Comparison of ENCODE assay signal across 25 mouse cellular contexts in genomic region chr11:116849587-116849986, GRCm38 (mm10). TPM values are rescaled to one million over a fixed set of nuclear protein-coding genes. Genes with fewer than 3 reads are reported as not detected.
DNase-seq lines count a peak whose midpoint lies in the region; ATAC-seq and TF ChIP-seq lines count a peak whose summit lies in the region.
"Had no signal": no experiment of that assay in that cellular context is flagged by ENCODE, and none has a peak within 500 bp of the region (broad histone marks: within the 10 kb centered on the region; RNA-seq: fewer than 3 reads in every experiment).

No protein-coding gene starts in this region.

- intact Hi-C loops in left cerebral cortex, postnatal 10 days (cut with DNase I), result no loop called here

- no peak overlapping the region for H3K4me2 ChIP-seq in forebrain, embryonic 11.5 days (ENCODE audit: low read depth, low read length, severe bottlenecking)
- peak overlapping the region; percentile 41 for H3K4me2 ChIP-seq in liver, embryonic 11.5 days
- peak overlapping the region; percentile 2; the same call in 1 of the 2 replicates for H3K4me2 ChIP-seq in liver, postnatal 0 days (ENCODE audit: low read depth, low read length)

- H3K27me3 ChIP-seq in forebrain, embryonic 10.5 days (ENCODE audit: poor library complexity, severe bottlenecking), result no peaks in the 10 kb centered on the region
- no peaks in the 10 kb centered on the region for H3K27me3 ChIP-seq in forebrain, embryonic 11.5 days (ENCODE audit: control insufficient read depth, insufficient read depth, low read length)
- no peaks in the 10 kb centered on the region for H3K27me3 ChIP-seq in liver, embryonic 11.5 days (replicated peaks; ENCODE audit: control insufficient read depth, insufficient read depth, low read length)
- H3K27me3 ChIP-seq in E14TG2a.4 (ENCODE audit: insufficient read depth, low read length), result no peaks in the 10 kb centered on the region
- no peaks in the 10 kb centered on the region for H3K27me3 ChIP-seq in liver, postnatal 0 days (ENCODE audit: insufficient read depth, low read length)
- H3K27me3 ChIP-seq: heart, embryonic 13.5 days; limb, embryonic 12.5 days; megakaryocyte, embryonic 14.5 days; midbrain, embryonic 15.5 days; Patski had no signal

- no peaks in the 10 kb centered on the region for H3K9me3 ChIP-seq in forebrain, embryonic 10.5 days
- no peaks in the 10 kb centered on the region for H3K9me3 ChIP-seq in forebrain, embryonic 11.5 days (ENCODE audit: control insufficient read depth, low read length)
- H3K9me3 ChIP-seq in liver, embryonic 11.5 days (ENCODE audit: control insufficient read depth, low read length), result no peaks in the 10 kb centered on the region
- no peaks in the 10 kb centered on the region for H3K9me3 ChIP-seq in E14TG2a.4 (ENCODE audit: low read length)
- H3K9me3 ChIP-seq in liver, postnatal 0 days (ENCODE audit: low read length), result no peaks in the 10 kb centered on the region
- H3K9me3 ChIP-seq: embryonic facial prominence, embryonic 10.5 days; heart, embryonic 13.5 days; limb, embryonic 12.5 days; megakaryocyte, embryonic 14.5 days; midbrain, embryonic 15.5 days had no signal

- TF ChIP-seq EP300 in liver, postnatal 0 days (IDR thresholded peaks at IDR 0.05; ENCODE audit: low read depth), result no peak

- peaks cover 36% of the 10 kb centered on the region for H3K4me1 ChIP-seq in forebrain, embryonic 10.5 days
- peaks cover 6% of the 10 kb centered on the region; the same call in 1 of the 2 replicates for H3K4me1 ChIP-seq in forebrain, embryonic 11.5 days (replicated peaks; ENCODE audit: control insufficient read depth, insufficient read depth, low read length)
- peaks cover 15% of the 10 kb centered on the region for H3K4me1 ChIP-seq in liver, embryonic 11.5 days (replicated peaks; ENCODE audit: control insufficient read depth, insufficient read depth, low read length)
- peaks cover 42% of the 10 kb centered on the region for H3K4me1 ChIP-seq in E14TG2a.4 (replicated peaks; ENCODE audit: low read depth, low read length)
- H3K4me1 ChIP-seq in liver, postnatal 0 days (ENCODE audit: insufficient read depth), result peaks cover 4% of the 10 kb centered on the region; the same call in 1 of the 2 replicates

- H3K27ac ChIP-seq in forebrain, embryonic 10.5 days, result no peak overlapping the region
- no peak overlapping the region for H3K27ac ChIP-seq in forebrain, embryonic 11.5 days (ENCODE audit: low read depth, low read length)
- H3K27ac ChIP-seq in liver, embryonic 11.5 days (ENCODE audit: low read depth, low read length), result no peak overlapping the region
- H3K27ac ChIP-seq in liver, postnatal 0 days (ENCODE audit: low read depth), result no peak overlapping the region
- H3K27ac ChIP-seq: embryonic facial prominence, embryonic 10.5 days; heart, adult 2 months; heart, embryonic 13.5 days; hindbrain, postnatal 0 days; limb, embryonic 12.5 days; midbrain, embryonic 15.5 days had no signal

- TF ChIP-seq CTCF in E14TG2a.4 (conservative IDR thresholded peaks at IDR 0.05; ENCODE audit: low read length), result no peak
- TF ChIP-seq CTCF in liver, postnatal 0 days (IDR thresholded peaks at IDR 0.05; ENCODE audit: low read depth), result no peak

- no peak for ATAC-seq in forebrain, embryonic 11.5 days (replicated peaks; ENCODE audit: low FRiP score)
- no peak for ATAC-seq in liver, embryonic 11.5 days (replicated peaks; ENCODE audit: low FRiP score)
- no peak for ATAC-seq in liver, postnatal 0 days
- ATAC-seq: forebrain, embryonic 16.5 days; hindbrain, postnatal 0 days; midbrain, embryonic 15.5 days; Patski had no signal

- peak overlapping the region; percentile 97; the same call in 1 of the 2 replicates for H3K4me3 ChIP-seq in forebrain, embryonic 10.5 days
- H3K4me3 ChIP-seq in forebrain, embryonic 11.5 days (ENCODE audit: low read depth, low read length), result no peak overlapping the region
- H3K4me3 ChIP-seq in liver, embryonic 11.5 days (ENCODE audit: low read depth, low read length), result 0 out of 2 replicates have a peak overlapping the region, but pooled peaks have one; percentile 17
- peak overlapping the region; percentile 98; the same call in 1 of the 2 replicates for H3K4me3 ChIP-seq in E14TG2a.4 (replicated peaks; ENCODE audit: low read length)
- H3K4me3 ChIP-seq in liver, postnatal 0 days (ENCODE audit: low read depth, low read length), result no peak overlapping the region

- no peak overlapping the region for H3K9ac ChIP-seq in forebrain, embryonic 11.5 days (ENCODE audit: low read length)
- no peak overlapping the region for H3K9ac ChIP-seq in liver, embryonic 11.5 days (ENCODE audit: low read depth, low read length)
- H3K9ac ChIP-seq in liver, postnatal 0 days (replicated peaks), result no peak overlapping the region
- H3K9ac ChIP-seq: limb, embryonic 12.5 days; midbrain, embryonic 15.5 days had no signal

- no peak for DNase-seq in forebrain, embryonic 10.5 days (ENCODE audit: extremely low spot score, low spot score)
- DNase-seq in forebrain, embryonic 11.5 days (ENCODE audit: low spot score), result no peak
- no peak for DNase-seq in liver, embryonic 11.5 days (ENCODE audit: low spot score)
- DNase-seq in liver, result no peak
- DNase-seq in liver, postnatal 0 days, result no peak
- no peak for DNase-seq in left cerebral cortex, postnatal 10 days (ENCODE audit: extremely low spot score in 1 of 2, low spot score in 2 of 2)
- DNase-seq in left cerebral cortex, adult 18-20 months (ENCODE audit: low spot score in 2 of 2), result no peak
- DNase-seq: cerebellum, adult 11-12 months; cerebellum, postnatal 10 days; gastrocnemius, postnatal 36 days; heart, adult 2 months; heart, postnatal 14 days; kidney, adult 8-10 months; kidney, postnatal 10 days; lung, adult 18-20 months had no signal

- H3K36me3 ChIP-seq in forebrain, embryonic 10.5 days (replicated peaks), result peaks cover 64% of the 10 kb centered on the region
- H3K36me3 ChIP-seq in forebrain, embryonic 11.5 days (ENCODE audit: control insufficient read depth, insufficient read depth, low read length), result peaks cover 9% of the 10 kb centered on the region; the same call in 1 of the 2 replicates
- H3K36me3 ChIP-seq in liver, embryonic 11.5 days (ENCODE audit: control insufficient read depth, insufficient read depth, low read length), result peaks cover 21% of the 10 kb centered on the region
- H3K36me3 ChIP-seq in E14TG2a.4 (ENCODE audit: insufficient read depth, low read length), result peaks cover 69% of the 10 kb centered on the region
- H3K36me3 ChIP-seq in liver, postnatal 0 days (replicated peaks; ENCODE audit: insufficient read depth, low read length), result peaks cover 30% of the 10 kb centered on the region

RNA-seq across cellular contexts. Expression of gene Mfsd11, which starts 2.7 kb away (rescaled TPM):
- polyA plus RNA-seq in forebrain, embryonic 10.5 days (2016; fragmentation: Nextera tagmentation; extraction: Ambion mirVana), result 18.9 and 24.7 TPM in 2 replicates
- 27.9 and 31.0 TPM in 2 replicates for polyA plus RNA-seq in forebrain, embryonic 11.5 days (2014; fragmentation: Nextera tagmentation; extraction: Ambion mirVana)
- 21.4 and 23.9 TPM in 2 replicates for polyA plus RNA-seq in liver, embryonic 11.5 days (2014; fragmentation: Nextera tagmentation; extraction: Ambion mirVana)
- 16.5 and 18.0 TPM in 2 replicates for polyA plus RNA-seq in liver, postnatal 0 days (2015; fragmentation: Nextera tagmentation; extraction: Ambion mirVana)
- total RNA-seq in left cerebral cortex, postnatal 10 days (2021), result 10 to 100 TPM; 39.8 to 49.4 TPM
- 10 to 100 TPM; 40.3 to 44.9 TPM for total RNA-seq in left cerebral cortex, adult 18-20 months (2021)

RNA-seq across cellular contexts. Expression of gene Srsf2, which starts 3.3 kb away (rescaled TPM):
- 901 and 914 TPM in 2 replicates for polyA plus RNA-seq in forebrain, embryonic 10.5 days (2016; fragmentation: Nextera tagmentation; extraction: Ambion mirVana)
- 1,008 and 1,039 TPM in 2 replicates for polyA plus RNA-seq in forebrain, embryonic 11.5 days (2014; fragmentation: Nextera tagmentation; extraction: Ambion mirVana)
- polyA plus RNA-seq in liver, embryonic 11.5 days (2014; fragmentation: Nextera tagmentation; extraction: Ambion mirVana), result 931 and 939 TPM in 2 replicates
- 293 and 302 TPM in 2 replicates for polyA plus RNA-seq in liver, postnatal 0 days (2015; fragmentation: Nextera tagmentation; extraction: Ambion mirVana)
- total RNA-seq in left cerebral cortex, postnatal 10 days (2021), result 100 to 1,000 TPM; 196 to 199 TPM
- total RNA-seq in left cerebral cortex, adult 18-20 months (2021), result 100 to 1,000 TPM; 155 to 157 TPM

RNA-seq across cellular contexts. Expression of gene Jmjd6, which starts 6.3 kb away (rescaled TPM):
- polyA plus RNA-seq in forebrain, embryonic 10.5 days (2016; fragmentation: Nextera tagmentation; extraction: Ambion mirVana), result 91.1 and 106 TPM in 2 replicates
- 86.8 and 99.5 TPM in 2 replicates for polyA plus RNA-seq in forebrain, embryonic 11.5 days (2014; fragmentation: Nextera tagmentation; extraction: Ambion mirVana)
- 93.1 and 102 TPM in 2 replicates for polyA plus RNA-seq in liver, embryonic 11.5 days (2014; fragmentation: Nextera tagmentation; extraction: Ambion mirVana)
- 18.5 and 19.0 TPM in 2 replicates for polyA plus RNA-seq in liver, postnatal 0 days (2015; fragmentation: Nextera tagmentation; extraction: Ambion mirVana)
- 10 to 100 TPM; 27.7 to 29.3 TPM for total RNA-seq in left cerebral cortex, postnatal 10 days (2021)
- 10 to 100 TPM; 28.3 to 31.3 TPM for total RNA-seq in left cerebral cortex, adult 18-20 months (2021)

RNA-seq across cellular contexts. Expression of gene Mettl23, which starts 6.5 kb away (rescaled TPM):
- 64.3 and 66.5 TPM in 2 replicates for polyA plus RNA-seq in forebrain, embryonic 10.5 days (2016; fragmentation: Nextera tagmentation; extraction: Ambion mirVana)
- polyA plus RNA-seq in forebrain, embryonic 11.5 days (2014; fragmentation: Nextera tagmentation; extraction: Ambion mirVana), result 67.6 and 70.4 TPM in 2 replicates
- polyA plus RNA-seq in liver, embryonic 11.5 days (2014; fragmentation: Nextera tagmentation; extraction: Ambion mirVana), result 65.1 and 73.9 TPM in 2 replicates
- polyA plus RNA-seq in liver, postnatal 0 days (2015; fragmentation: Nextera tagmentation; extraction: Ambion mirVana), result 32.6 and 33.0 TPM in 2 replicates
- 10 to 100 TPM; 26.7 to 29.4 TPM for total RNA-seq in left cerebral cortex, postnatal 10 days (2021)
- total RNA-seq in left cerebral cortex, adult 18-20 months (2021), result 10 to 100 TPM; 23.8 to 25.8 TPM

RNA-seq across cellular contexts. Expression of gene Mxra7, which starts 21.7 kb away (rescaled TPM):
- polyA plus RNA-seq in forebrain, embryonic 10.5 days (2016; fragmentation: Nextera tagmentation; extraction: Ambion mirVana), result 16.5 and 18.2 TPM in 2 replicates
- polyA plus RNA-seq in forebrain, embryonic 11.5 days (2014; fragmentation: Nextera tagmentation; extraction: Ambion mirVana), result 16.8 and 19.6 TPM in 2 replicates
- polyA plus RNA-seq in liver, embryonic 11.5 days (2014; fragmentation: Nextera tagmentation; extraction: Ambion mirVana), result 8.4 and 9.3 TPM in 2 replicates
- 1.4 and 4.0 TPM in 2 replicates for polyA plus RNA-seq in liver, postnatal 0 days (2015; fragmentation: Nextera tagmentation; extraction: Ambion mirVana)
- 10 to 100 TPM; 13.2 to 15.0 TPM for total RNA-seq in left cerebral cortex, postnatal 10 days (2021)
- 10 to 100 TPM; 17.5 to 20.2 TPM for total RNA-seq in left cerebral cortex, adult 18-20 months (2021)
- total RNA-seq: neutrophil, adult 5-6 weeks had no signal

Comparison
In these comparisons a context has a peak if more than half of its experiments do, and no peak if none do; other contexts are left out.
1. H3K4me3 ChIP-seq: peak in forebrain, embryonic 10.5 days (single experiment), liver, embryonic 11.5 days (single experiment) and E14TG2a.4 (single experiment); none in forebrain, embryonic 11.5 days (single experiment) and liver, postnatal 0 days (single experiment).